Mouse (Mus musculus) gastrocnemius, adult 2 months (tissue): ENCODE measurements around the gene Tmem44. TPM values are rescaled to one million over a fixed set of nuclear protein-coding genes. Genes with fewer than 3 reads are reported as not detected.
A peak's percentile ranks its signal among the peaks of the same experiment; 100 is the strongest.

ENCODE experiments used
- DNase-seq: peaks from one replicate; pipeline ENCODE4 v3.0.0; 2022
- H3K27ac ChIP-seq: fragments of 200-600 bp; 2 replicates; pipeline ENCODE4 v1.8.1; 2022; ENCODE audit warnings: mild to moderate bottlenecking
- H3K4me3 ChIP-seq: fragments of 200-600 bp; 2 replicates; pipeline ENCODE4 v1.8.1; 2022; ENCODE audit warnings: mild to moderate bottlenecking, moderate library complexity
- CTCF ChIP-seq: fragments of 200-600 bp; IDR thresholded peaks from 2 replicates; pipeline ENCODE4 v1.8.1; 2022; ENCODE audit warnings: antibody characterized with exemption, mild to moderate bottlenecking, moderate library complexity
- intact Hi-C: fragments of 180-260 bp; cut with DNase I; formaldehyde crosslinking; loops from one replicate; pipeline ENCODE4 v1.15.1; 2025
- total RNA-seq, 2 experiments: library from RNA; stranded (reverse); gene quantifications; 2 replicates each; pipeline ENCODE4 v1.2.3; 2021

The Tmem44 gene
- total RNA-seq, 2 experiments from 2014 or later, result 1.7 to 2.1 TPM

GRCm38 (mm10) chr16:30497307-30497706, 53.3 kb downstream of the Tmem44 start:
- intact Hi-C loops, result no loop called here
- Histone ChIP-seq H3K4me3 (no peak overlapping the region), H3K27ac (no peak overlapping the region)
- DNase-seq, result no peak
- no peak for TF ChIP-seq CTCF

DNA sequence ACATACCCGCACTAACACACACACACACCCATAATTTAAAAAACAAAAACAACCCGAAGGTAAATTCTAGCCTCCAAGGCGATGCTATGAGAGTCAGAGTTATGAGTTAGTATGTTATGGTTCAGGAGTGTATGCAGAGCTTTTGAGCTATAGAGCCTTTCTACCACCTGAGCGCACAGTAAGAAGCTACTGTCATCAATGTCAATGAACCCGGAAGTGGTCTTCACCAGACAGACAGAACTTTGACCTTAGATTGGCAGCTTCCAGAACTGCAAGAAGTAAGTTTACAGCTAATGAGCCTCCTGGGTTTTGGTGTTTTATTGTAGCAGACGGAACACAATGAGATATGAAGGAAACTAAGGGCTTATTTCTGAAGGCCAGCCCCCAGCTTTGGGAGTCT, 55.8 kb downstream of the Tmem44 start:
- no peak for DNase-seq
- H3K4me3 ChIP-seq, result no peak overlapping the region
- intact Hi-C loops, result no loop called here
- TF ChIP-seq CTCF, result no peak
- H3K27ac ChIP-seq, result no peak overlapping the region

- DNase-seq, result no peak
- Histone ChIP-seq H3K4me3 (no peak overlapping the region), H3K27ac (no peak overlapping the region)
- no peak for TF ChIP-seq CTCF
- intact Hi-C loops, result no loop called here
Observed at GRCm38 (mm10) chr16:30491742-30492141, 58.9 kb downstream of the Tmem44 start.

DNA sequence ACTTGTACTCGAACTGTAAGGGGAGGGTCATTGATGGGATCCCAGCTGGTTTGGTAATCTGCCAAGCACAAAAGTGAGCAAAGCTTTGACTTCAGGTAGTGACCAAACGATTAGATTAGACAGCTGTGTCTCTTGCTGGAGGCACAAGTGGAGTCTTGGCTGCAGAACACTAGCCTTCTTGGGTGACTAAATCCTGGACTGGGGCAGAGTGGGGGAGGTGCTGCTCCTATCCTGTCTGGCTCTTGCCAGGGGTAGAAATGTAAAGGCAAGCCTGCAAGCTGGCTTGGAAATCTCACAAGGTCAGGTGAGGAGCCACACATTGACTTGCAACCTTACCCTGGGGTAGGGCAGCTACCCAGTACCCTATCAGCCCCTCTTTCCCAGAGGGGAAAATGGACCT, 59.9 kb downstream of the Tmem44 start:
- intact Hi-C loops, result no loop called here
- Histone ChIP-seq H3K4me3 (no peak overlapping the region), H3K27ac (peak overlapping the region; percentile 51)
- TF ChIP-seq CTCF, result no peak
- DNase-seq, result peak; percentile 54

- intact Hi-C loops, result no loop called here
- peak overlapping the region; percentile 51 for H3K27ac ChIP-seq
- DNase-seq, result no peak
- H3K4me3 ChIP-seq, result no peak overlapping the region
- no peak for TF ChIP-seq CTCF
Observed at GRCm38 (mm10) chr16:30490316-30490715, 60.3 kb downstream of the Tmem44 start.

GRCm38 (mm10) chr16:30489662-30490061, 61.0 kb downstream of the Tmem44 start:
- intact Hi-C loops, result no loop called here
- DNase-seq, result peak; percentile 49
- TF ChIP-seq CTCF, result no peak
- Histone ChIP-seq H3K4me3 (no peak overlapping the region), H3K27ac (no peak overlapping the region)

GRCm38 (mm10) chr16:30486498-30486897, 64.1 kb downstream of the Tmem44 start:
- DNase-seq, result no peak
- TF ChIP-seq CTCF, result no peak
- intact Hi-C loops, result no loop called here
- H3K4me3 ChIP-seq, result no peak overlapping the region
- H3K27ac ChIP-seq, result no peak overlapping the region

DNA sequence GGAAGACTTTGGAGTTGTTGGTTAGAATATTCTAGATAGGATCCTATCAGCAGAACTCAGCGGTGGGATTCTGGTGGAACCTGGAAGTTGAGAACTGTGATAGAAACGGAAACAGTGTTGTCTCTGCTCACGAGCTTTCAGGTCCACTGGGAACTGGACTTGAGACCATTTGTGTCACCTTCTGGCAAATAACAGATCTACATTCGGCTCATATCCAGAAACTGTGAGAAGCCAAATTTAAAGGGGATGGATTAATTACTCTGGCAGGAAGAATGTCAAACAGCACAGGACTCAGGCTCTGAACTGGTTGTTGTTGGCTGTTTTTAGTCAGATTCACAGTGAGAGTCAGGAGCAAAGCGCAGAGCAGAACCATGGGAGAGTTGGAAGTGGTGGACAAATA, 72.9 kb downstream of the Tmem44 start:
- Histone ChIP-seq H3K27ac (no peak overlapping the region), H3K4me3 (no peak overlapping the region)
- no peak for DNase-seq
- intact Hi-C loops, result loop anchor here (5.0 kb wide), 1 partner anchor 80 kb away; no protein-coding TSS in a partner anchor
- no peak for TF ChIP-seq CTCF

GRCm38 (mm10) chr16:30477006-30477405, 73.6 kb downstream of the Tmem44 start:
- TF ChIP-seq CTCF, result no peak

DNA sequence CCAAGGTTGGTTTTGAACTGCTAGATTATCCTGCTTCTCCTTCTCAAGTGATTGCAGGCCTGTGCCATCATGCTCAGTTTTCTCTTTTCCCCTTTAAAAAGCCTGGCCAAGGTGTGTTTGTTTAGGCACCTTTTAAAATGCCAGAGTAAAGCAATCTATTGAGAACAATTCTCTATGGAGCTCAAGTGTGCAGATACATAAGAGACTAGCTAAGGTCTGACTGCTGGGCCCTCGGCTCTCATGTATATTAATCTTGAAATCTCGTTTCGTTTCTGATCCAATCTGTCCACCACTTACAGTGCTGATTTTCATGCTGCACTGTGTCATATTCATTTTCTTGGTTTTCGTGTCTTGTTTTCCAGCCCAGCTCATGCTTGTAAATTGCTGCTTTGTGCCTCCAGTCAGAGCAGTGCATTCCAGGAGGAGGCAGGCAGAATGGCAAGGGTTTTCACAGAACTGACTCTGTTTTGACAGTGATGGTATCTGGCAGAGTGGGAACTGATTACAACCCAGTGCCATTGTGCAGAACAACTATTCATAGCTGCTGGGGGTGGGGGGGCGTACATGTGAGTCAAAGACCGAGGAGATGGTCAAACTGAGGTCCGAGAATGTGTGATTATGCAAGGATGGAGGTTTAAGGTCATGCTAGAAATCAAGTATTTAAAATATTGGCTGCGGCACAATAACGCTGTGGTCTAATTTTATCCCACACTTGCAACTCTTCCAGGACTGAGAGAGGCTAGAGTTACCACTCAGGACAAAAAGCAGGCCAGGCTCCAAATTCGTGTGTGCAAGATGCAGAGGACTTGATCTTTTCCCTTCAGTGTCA, 74.8 kb downstream of the Tmem44 start:
- Histone ChIP-seq H3K4me3 (peak overlapping the region; percentile 7; the same call in 1 of the 2 replicates), H3K27ac (peak overlapping the region; percentile 2; the same call in 1 of the 2 replicates)
- DNase-seq, result peak; percentile 66
- no peak for TF ChIP-seq CTCF
- intact Hi-C loops, result loop anchor here (5.0 kb wide), 1 partner anchor 79 kb away; no protein-coding TSS in a partner anchor

More at GRCm38 (mm10) chr16:30477006-30477405, 73.6 kb downstream of the Tmem44 start:
- Histone ChIP-seq H3K4me3 (no peak overlapping the region), H3K27ac (no peak overlapping the region)
- no peak for DNase-seq
- intact Hi-C loops, result loop anchor here (5.0 kb wide), 1 partner anchor 80 kb away; no protein-coding TSS in a partner anchor

DNA sequence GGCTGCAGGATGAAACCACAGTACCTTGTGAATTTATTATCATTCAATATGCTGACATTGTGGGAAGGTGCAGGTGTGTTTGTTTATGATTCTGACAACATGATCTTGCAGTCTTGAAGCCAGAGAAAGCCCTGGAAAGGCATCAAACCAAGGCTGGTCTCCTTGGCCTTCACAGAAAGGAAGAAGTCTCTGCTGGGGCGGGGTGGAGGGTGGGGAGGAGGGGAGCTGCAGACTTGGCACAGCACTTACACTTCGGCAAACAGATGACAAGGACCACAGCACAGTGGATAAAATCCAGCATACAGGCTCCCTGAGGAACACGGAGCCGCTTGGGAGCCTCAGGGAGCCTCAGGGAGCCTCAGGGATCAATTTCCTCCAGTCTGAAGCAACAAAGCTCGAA, 78.2 kb downstream of the Tmem44 start:
- TF ChIP-seq CTCF, result no peak
- Histone ChIP-seq H3K27ac (no peak overlapping the region), H3K4me3 (no peak overlapping the region)
- no peak for DNase-seq
- intact Hi-C loops, result no loop called here

GRCm38 (mm10) chr16:30471912-30472311, 78.7 kb downstream of the Tmem44 start:
- no peak overlapping the region for H3K4me3 ChIP-seq
- no peak overlapping the region for H3K27ac ChIP-seq
- no peak for TF ChIP-seq CTCF
- intact Hi-C loops, result no loop called here
- no peak for DNase-seq

DNA sequence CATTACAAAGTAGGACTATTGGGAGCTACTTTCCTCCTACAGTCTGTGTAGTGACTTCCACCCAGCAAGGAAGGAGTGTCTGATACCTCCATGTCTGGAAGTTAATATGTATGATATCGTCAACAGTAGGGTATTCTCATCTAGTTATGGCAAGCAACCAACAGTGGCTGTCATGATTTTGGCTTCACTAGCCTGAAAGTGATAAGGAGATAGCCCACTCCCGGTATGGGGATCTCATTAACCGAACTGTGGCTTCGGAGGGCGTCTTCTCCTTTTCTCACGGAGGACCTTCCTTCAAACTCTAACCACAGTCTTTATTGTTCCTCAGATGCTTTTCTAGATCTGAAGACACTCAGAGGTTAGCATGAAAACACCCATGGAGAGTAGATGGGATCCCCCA, 81.7 kb downstream of the Tmem44 start:
- intact Hi-C loops, result no loop called here
- no peak for DNase-seq
- Histone ChIP-seq H3K27ac (no peak overlapping the region), H3K4me3 (no peak overlapping the region)
- TF ChIP-seq CTCF, result no peak
